Mouse (Mus musculus) lung, postnatal 0 days (tissue): ENCODE data around the gene Lrrc40.
"Not testable (repeated sequence)": the region's sequence is repeated elsewhere in the genome, so short reads cannot be mapped to it uniquely, and the experiment has no call there.

Source experiments
- CTCF ChIP-seq: IDR thresholded peaks from 2 replicates; pipeline ENCODE4 v1.5.1; 2016; ENCODE audit warnings: antibody characterized with exemption, mild to moderate bottlenecking
- EP300 ChIP-seq: IDR thresholded peaks from 2 replicates; pipeline ENCODE4 v1.6.1; 2016; ENCODE audit warnings: antibody characterized with exemption, mild to moderate bottlenecking, control low read depth

- TF ChIP-seq EP300, CTCF: not testable (repeated sequence)
These were observed 65.6 kb downstream of the Lrrc40 start for GRCm38 (mm10) chr3:158102043-158102442.
